Mouse (Mus musculus) neural tube, embryonic 11.5 days (tissue): ENCODE results near the gene Svep1. TPM values are rescaled to one million over a fixed set of nuclear protein-coding genes. Genes with fewer than 3 reads are reported as not detected.
A peak's percentile ranks its signal among the peaks of the same experiment; 100 is the strongest.

Source experiments
- ATAC-seq: fragments of 200-750 bp; cut with Nextera tagmentation; 2 replicates; pipeline ENCODE4 v1.8.0; 2017; ENCODE audit warnings: moderate number of reproducible peaks, mild to moderate bottlenecking, moderate TSS enrichment, moderate library complexity; ENCODE audit not compliant: insufficient read depth, low FRiP score, low TSS enrichment
- DNase-seq: peaks from one replicate; pipeline ENCODE4 v3.0.0-alpha.2; 2015; ENCODE audit warnings: low spot score
- H3K27ac ChIP-seq: fragments of 300-500 bp; sonication (generic); 2 replicates; pipeline ENCODE4 v1.5.1; 2014; ENCODE audit warnings: low read depth, mild to moderate bottlenecking, low read length
- H3K27me3 ChIP-seq: fragments of 300-500 bp; sonication (generic); 2 replicates; pipeline ENCODE4 v1.6.1; 2014; ENCODE audit warnings: mild to moderate bottlenecking, low read length, mixed read lengths; ENCODE audit not compliant: control insufficient read depth, insufficient read depth
- H3K36me3 ChIP-seq: fragments of 300-500 bp; sonication (generic); 2 replicates; pipeline ENCODE4 v1.6.1; 2014; ENCODE audit warnings: mild to moderate bottlenecking, low read length, moderate library complexity, mixed read lengths; ENCODE audit not compliant: control insufficient read depth, insufficient read depth
- H3K4me1 ChIP-seq: fragments of 300-500 bp; sonication (generic); 2 replicates; pipeline ENCODE4 v1.6.1; 2014; ENCODE audit warnings: low read length, mixed read lengths; ENCODE audit not compliant: control insufficient read depth, insufficient read depth
- H3K4me2 ChIP-seq: fragments of 300-500 bp; sonication (generic); 2 replicates; pipeline ENCODE4 v1.6.1; 2014; ENCODE audit warnings: low read depth, mild to moderate bottlenecking, moderate library complexity
- H3K4me3 ChIP-seq: fragments of 300-500 bp; sonication (generic); 2 replicates; pipeline ENCODE4 v1.5.1; 2014; ENCODE audit warnings: low read depth, low read length
- H3K9ac ChIP-seq: fragments of 300-500 bp; sonication (generic); 2 replicates; pipeline ENCODE4 v1.6.1; 2014; ENCODE audit warnings: mild to moderate bottlenecking, low read length
- H3K9me3 ChIP-seq: fragments of 300-500 bp; sonication (generic); 2 replicates; pipeline ENCODE4 v1.6.1; 2016; ENCODE audit warnings: low read length; ENCODE audit not compliant: control insufficient read depth
- WGBS: fragments of 180-500 bp; shearing (Covaris S2); extraction: QIAGEN DNeasy Blood & Tissue Kit; methylation state at CpG from one replicate; pipeline ENCODE4 v1.1.7; 2014; 5-methylcytosine and 5-hydroxymethylcytosine counted together
- polyA plus RNA-seq: library from polyadenylated mRNA; unstranded; fragments of >200 nt; fragmentation: Nextera tagmentation; extraction: Ambion mirVana; gene quantifications from 2 replicates; pipeline ENCODE4 v1.2.1, GENCODE M21; 2014

Svep1 gene
- polyA plus RNA-seq, result 1.5 and 1.9 TPM in 2 replicates

GRCm38 (mm10) chr4:58206115-58206945 is at the start of gene Svep1:
TSS of gene Svep1 (minus strand) at chr4:58206859.
- Histone ChIP-seq H3K9me3 (no peaks in the 10 kb centered on the region), H3K27me3 (peaks cover 7% of the 10 kb centered on the region), H3K36me3 (no peaks in the 10 kb centered on the region), H3K9ac (peak within 1 kb of the TSS; percentile 62), H3K27ac (no peak within 1 kb of the TSS), H3K4me1 (peaks cover 6% of the 10 kb centered on the region), H3K4me2 (peak within 1 kb of the TSS; percentile 96), H3K4me3 (peak within 1 kb of the TSS; percentile 51)
- ATAC-seq (peak; percentile 50), DNase-seq (peak; percentile 53)
- WGBS, result under 1% methylated on average over 47 of the region's 47 CpGs

GRCm38 (mm10) chr4:58253410-58253809 is 46.8 kb upstream of the Svep1 start:
- no peaks in the 10 kb centered on the region for H3K27me3 ChIP-seq
- no peaks in the 10 kb centered on the region for H3K4me1 ChIP-seq
- WGBS, result 46% methylated on average over 5 of the region's 5 CpGs
- no peak for ATAC-seq
- no peak overlapping the region for H3K4me3 ChIP-seq
- H3K4me2 ChIP-seq, result no peak overlapping the region
- H3K36me3 ChIP-seq, result no peaks in the 10 kb centered on the region
- no peak overlapping the region for H3K9ac ChIP-seq
- H3K9me3 ChIP-seq, result no peaks in the 10 kb centered on the region
- DNase-seq, result peak; percentile 40
- no peak overlapping the region for H3K27ac ChIP-seq

GRCm38 (mm10) chr4:58252381-58252780 is 45.7 kb upstream of the Svep1 start:
- ATAC-seq, result no peak
- H3K36me3 ChIP-seq, result no peaks in the 10 kb centered on the region
- no peak overlapping the region for H3K4me3 ChIP-seq
- no peaks in the 10 kb centered on the region for H3K4me1 ChIP-seq
- WGBS, result 87% methylated on average over 3 of the region's 3 CpGs
- no peak overlapping the region for H3K27ac ChIP-seq
- DNase-seq, result no peak
- H3K9me3 ChIP-seq, result no peaks in the 10 kb centered on the region
- no peaks in the 10 kb centered on the region for H3K27me3 ChIP-seq
- no peak overlapping the region for H3K4me2 ChIP-seq
- H3K9ac ChIP-seq, result no peak overlapping the region

DNA sequence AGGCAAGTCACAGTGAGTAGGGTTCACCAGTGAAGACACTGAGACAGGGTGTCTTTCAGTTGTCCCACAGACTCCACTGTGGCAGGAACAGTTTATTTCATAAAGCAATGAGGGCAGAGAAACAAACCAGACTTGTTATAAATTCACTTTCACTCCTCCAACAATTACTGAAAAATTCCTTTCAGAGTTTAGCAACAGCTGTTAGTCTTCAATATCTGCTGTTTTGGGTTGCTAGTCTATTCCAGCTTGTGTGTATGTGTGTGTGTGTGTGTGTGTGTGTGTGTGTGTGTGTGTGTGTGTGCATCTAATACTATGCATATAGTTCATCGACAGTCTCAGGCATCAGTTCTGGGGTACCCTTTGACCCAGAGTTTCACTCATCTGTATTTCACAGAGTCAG is 38.9 kb upstream of the Svep1 start:
- H3K36me3 ChIP-seq, result no peaks in the 10 kb centered on the region
- no peak overlapping the region for H3K27ac ChIP-seq
- H3K4me2 ChIP-seq, result no peak overlapping the region
- WGBS, result 96% methylated on average over 1 of the region's 1 CpGs
- no peaks in the 10 kb centered on the region for H3K9me3 ChIP-seq
- H3K27me3 ChIP-seq, result no peaks in the 10 kb centered on the region
- H3K4me3 ChIP-seq, result no peak overlapping the region
- no peak overlapping the region for H3K9ac ChIP-seq
- ATAC-seq, result no peak
- no peaks in the 10 kb centered on the region for H3K4me1 ChIP-seq
- no peak for DNase-seq

GRCm38 (mm10) chr4:58240416-58240815 is 33.8 kb upstream of the Svep1 start:
- Histone ChIP-seq H3K4me1 (no peaks in the 10 kb centered on the region), H3K36me3 (no peaks in the 10 kb centered on the region), H3K4me2 (no peak overlapping the region), H3K27ac (no peak overlapping the region), H3K9ac (no peak overlapping the region), H3K27me3 (no peaks in the 10 kb centered on the region), H3K4me3 (no peak overlapping the region), H3K9me3 (no peaks in the 10 kb centered on the region)
- DNase-seq (no peak), ATAC-seq (no peak)
- 81% methylated on average over 7 of the region's 7 CpGs for WGBS

DNA sequence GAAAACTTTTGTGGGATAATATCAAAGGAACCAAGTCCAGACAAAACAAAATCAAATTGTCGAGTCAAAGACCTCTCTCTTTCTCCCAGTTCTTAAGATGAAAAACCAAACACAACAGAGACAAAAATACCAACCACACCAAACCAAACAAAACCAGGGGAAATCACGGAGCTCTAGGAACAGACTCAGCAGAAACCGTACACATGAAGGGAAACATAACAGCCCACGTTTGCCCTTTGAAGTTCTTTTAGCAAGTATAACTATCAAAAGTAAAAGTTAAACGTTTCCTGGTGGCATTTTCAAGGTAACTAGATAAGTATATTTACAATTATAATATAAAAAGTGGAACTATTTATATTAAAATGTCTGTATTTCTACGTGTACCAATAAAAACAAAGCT is 29.2 kb upstream of the Svep1 start:
- H3K27me3 ChIP-seq, result no peaks in the 10 kb centered on the region
- ATAC-seq (no peak), DNase-seq (no peak)
- no peak overlapping the region for H3K27ac ChIP-seq
- no peak overlapping the region for H3K9ac ChIP-seq
- WGBS, result 66% methylated on average over 6 of the region's 6 CpGs
- no peaks in the 10 kb centered on the region for H3K9me3 ChIP-seq
- H3K36me3 ChIP-seq, result no peaks in the 10 kb centered on the region
- no peak overlapping the region for H3K4me2 ChIP-seq
- H3K4me3 ChIP-seq, result no peak overlapping the region
- H3K4me1 ChIP-seq, result no peaks in the 10 kb centered on the region

GRCm38 (mm10) chr4:58223499-58223898 is 16.8 kb upstream of the Svep1 start:
- Histone ChIP-seq H3K4me1 (no peaks in the 10 kb centered on the region), H3K27me3 (no peaks in the 10 kb centered on the region), H3K9me3 (no peaks in the 10 kb centered on the region), H3K36me3 (no peaks in the 10 kb centered on the region), H3K9ac (no peak overlapping the region), H3K4me2 (no peak overlapping the region), H3K27ac (no peak overlapping the region), H3K4me3 (no peak overlapping the region)
- 85% methylated on average over 2 of the region's 2 CpGs for WGBS
- DNase-seq (no peak), ATAC-seq (no peak)

- Histone ChIP-seq H3K9me3 (no peaks in the 10 kb centered on the region), H3K9ac (no peak overlapping the region), H3K4me3 (no peak overlapping the region), H3K4me2 (no peak overlapping the region), H3K27me3 (peaks cover 2% of the 10 kb centered on the region; the same call in 1 of the 2 replicates), H3K36me3 (no peaks in the 10 kb centered on the region), H3K4me1 (peaks cover 3% of the 10 kb centered on the region; the same call in 1 of the 2 replicates), H3K27ac (no peak overlapping the region)
- DNase-seq, result no peak
- no peak for ATAC-seq
- 82% methylated on average over 6 of the region's 6 CpGs for WGBS
Measured at GRCm38 (mm10) chr4:58211374-58211773, 4.7 kb upstream of the Svep1 start.

DNA sequence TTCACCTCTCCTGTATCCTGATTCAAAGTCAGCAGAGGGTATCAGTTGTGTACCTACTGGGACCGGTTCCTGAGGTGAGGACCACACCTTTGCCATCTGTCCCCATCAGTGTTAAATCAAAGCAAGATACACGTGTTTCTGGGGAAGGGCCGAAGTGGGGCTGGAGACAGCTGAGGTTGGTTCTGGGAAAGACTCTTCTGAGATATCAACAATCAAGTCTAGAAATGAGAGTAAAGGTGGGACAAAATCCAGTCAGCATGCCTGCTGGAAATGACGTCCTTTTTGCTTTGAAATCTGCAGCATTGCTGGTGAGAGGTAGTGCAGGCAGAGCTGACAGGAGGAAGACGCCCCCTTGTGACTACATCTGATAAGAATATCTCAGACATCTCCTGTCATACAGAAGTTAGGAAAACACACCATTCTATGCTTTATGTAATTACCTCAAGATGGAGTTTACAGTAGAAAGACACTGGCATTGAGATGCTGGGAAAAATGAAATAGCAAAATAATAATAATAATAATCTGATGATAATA is 4.0 kb upstream of the Svep1 start:
- WGBS, result 51% methylated on average over 5 of the region's 5 CpGs
- Histone ChIP-seq H3K27me3 (peaks cover 6% of the 10 kb centered on the region), H3K36me3 (no peaks in the 10 kb centered on the region), H3K4me1 (peaks cover 4% of the 10 kb centered on the region), H3K4me2 (no peak overlapping the region), H3K27ac (no peak overlapping the region), H3K4me3 (no peak overlapping the region), H3K9me3 (no peaks in the 10 kb centered on the region), H3K9ac (no peak overlapping the region)
- DNase-seq, result no peak
- no peak for ATAC-seq
